Mouse (Mus musculus): ENCODE measurements at regions not wholly inside any gene's neighbourhood (a gene's known extent, or its start where the extent isn't known, plus 50 kb on each side); places are given as distances from the start of the nearest gene placed in this dataset.

DNA sequence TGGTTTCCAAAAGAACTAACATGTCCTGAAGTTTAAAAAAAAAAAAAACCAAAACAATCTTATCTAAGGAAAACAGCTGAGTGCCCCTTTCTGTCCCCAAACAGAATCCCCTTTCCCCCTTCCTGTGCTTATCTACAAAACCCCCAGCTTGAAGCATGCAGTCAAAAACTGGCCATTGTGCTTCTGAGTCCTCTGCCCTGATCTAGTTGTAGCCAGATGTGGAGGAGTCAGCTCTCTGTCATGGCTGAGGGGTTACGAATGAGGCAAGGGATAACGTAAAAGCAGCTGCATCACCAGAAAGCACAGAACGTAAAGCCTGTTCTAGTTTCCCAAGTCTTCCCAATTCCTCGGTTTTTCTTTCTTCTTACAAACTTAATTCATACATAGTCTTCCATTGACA, 164.3 kb upstream of the Tbc1d2b start:
- 70% methylated on average over 4 of the region's 4 CpGs for WGBS
- H3K4me1 ChIP-seq: no peaks in the 10 kb centered on the region
- no peak for ATAC-seq (ENCODE audit: low FRiP score)
- H3K36me3 ChIP-seq: no peaks in the 10 kb centered on the region
- no peak overlapping the region for H3K27ac ChIP-seq (replicated peaks)
- no peaks in the 10 kb centered on the region for H3K27me3 ChIP-seq (replicated peaks)
- no peaks in the 10 kb centered on the region for H3K9me3 ChIP-seq (replicated peaks)
- H3K9ac ChIP-seq (replicated peaks): no peak overlapping the region
- no peak overlapping the region for H3K4me2 ChIP-seq
- H3K4me3 ChIP-seq (replicated peaks): no peak overlapping the region

DNA sequence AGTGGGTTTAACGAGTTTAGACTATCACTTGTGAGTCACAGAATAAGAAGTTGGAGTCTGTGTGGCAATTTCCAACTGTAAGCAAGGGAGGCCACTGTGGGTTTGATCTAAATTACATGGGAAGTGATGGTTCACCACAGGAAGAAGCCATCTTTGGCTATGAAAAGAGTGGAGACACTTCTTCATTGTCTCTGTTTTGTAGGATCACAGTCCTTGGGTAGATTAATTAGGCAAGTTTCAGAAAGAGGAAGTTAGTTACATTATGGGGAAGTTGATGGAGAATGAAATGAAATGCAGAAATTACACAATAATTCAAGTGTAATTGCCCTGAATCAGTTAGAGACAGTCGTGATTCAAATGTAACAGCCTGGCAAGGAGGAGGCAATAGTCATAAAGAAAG, 160.3 kb upstream of the Tbc1d2b start:
- Histone ChIP-seq H3K27ac (replicated peaks) (no peak overlapping the region), H3K4me1 (no peaks in the 10 kb centered on the region), H3K4me3 (replicated peaks) (no peak overlapping the region), H3K36me3 (no peaks in the 10 kb centered on the region), H3K9me3 (replicated peaks) (no peaks in the 10 kb centered on the region), H3K27me3 (replicated peaks) (no peaks in the 10 kb centered on the region), H3K4me2 (no peak overlapping the region), H3K9ac (replicated peaks) (no peak overlapping the region)
- WGBS: 73% methylated on average over 2 of the region's 2 CpGs
- no peak for ATAC-seq (ENCODE audit: low FRiP score)

DNA sequence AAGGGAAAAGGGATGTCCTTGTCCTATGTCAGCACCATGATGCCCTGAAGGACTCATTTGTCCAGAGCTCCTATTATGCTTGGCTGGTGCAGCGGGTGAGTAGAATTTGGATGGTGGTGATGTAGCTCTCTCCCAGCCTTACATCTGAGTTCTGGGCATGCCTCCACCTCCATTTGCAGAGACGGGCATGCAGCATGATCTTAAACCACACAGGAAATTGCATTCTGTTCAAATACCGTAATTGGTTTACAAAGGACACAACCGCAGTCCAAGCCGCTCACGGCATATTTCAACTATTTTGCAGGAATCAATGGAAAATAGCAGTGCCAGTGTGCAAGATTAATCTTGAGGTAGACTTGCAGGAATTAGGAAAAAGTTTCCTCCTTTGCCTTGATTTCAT, 151.1 kb upstream of the Tbc1d2b start:
- H3K4me3 ChIP-seq (replicated peaks): no peak overlapping the region
- H3K9me3 ChIP-seq (replicated peaks): no peaks in the 10 kb centered on the region
- no peaks in the 10 kb centered on the region for H3K27me3 ChIP-seq (replicated peaks)
- no peaks in the 10 kb centered on the region for H3K36me3 ChIP-seq
- H3K9ac ChIP-seq (replicated peaks): no peak overlapping the region
- no peak overlapping the region for H3K27ac ChIP-seq (replicated peaks)
- 89% methylated on average over 6 of the region's 6 CpGs for WGBS
- no peak for ATAC-seq (ENCODE audit: low FRiP score)
- peaks cover 6% of the 10 kb centered on the region; the same call in 1 of the 2 replicates for H3K4me1 ChIP-seq
- H3K4me2 ChIP-seq: no peak overlapping the region

DNA sequence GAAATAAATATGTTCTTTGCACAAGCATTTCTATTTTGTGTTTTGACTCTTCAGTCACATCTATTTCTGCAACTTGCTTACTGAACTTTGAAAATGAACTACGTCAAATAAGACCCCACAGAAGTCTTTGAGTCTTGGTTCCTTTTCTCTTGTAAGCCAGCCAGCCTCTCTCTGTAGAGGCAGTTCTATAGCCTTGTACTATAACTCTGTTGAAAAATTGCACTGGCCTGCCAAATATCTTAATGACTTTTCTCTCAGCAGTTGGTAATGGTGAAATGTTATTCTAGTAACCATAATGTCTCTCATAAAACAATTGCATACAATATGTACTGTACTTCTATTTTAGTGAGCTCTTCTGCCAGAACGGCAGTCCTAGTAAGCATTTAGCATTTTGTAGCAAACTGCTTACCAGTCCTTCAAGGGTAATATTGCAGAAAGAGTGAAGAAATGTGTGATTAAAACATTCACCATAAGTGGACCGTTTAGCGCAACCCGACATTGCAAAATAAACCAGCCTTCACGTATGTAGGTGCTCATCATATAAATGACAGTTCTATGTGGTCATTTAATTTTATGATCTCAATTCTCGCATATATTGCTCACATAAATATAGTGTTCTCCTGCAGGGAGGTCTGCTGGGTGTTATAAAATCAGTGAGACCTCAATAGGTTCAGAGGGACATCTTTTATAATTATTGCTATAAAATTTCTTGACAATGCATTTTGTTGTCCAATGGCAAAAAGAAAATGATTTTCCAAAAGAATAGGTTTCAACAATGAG, 149.3 kb upstream of the Tbc1d2b start:
- Histone ChIP-seq H3K27ac (replicated peaks) (no peak overlapping the region), H3K9ac (replicated peaks) (no peak overlapping the region), H3K4me2 (no peak overlapping the region), H3K36me3 (no peaks in the 10 kb centered on the region), H3K9me3 (replicated peaks) (no peaks in the 10 kb centered on the region), H3K4me3 (replicated peaks) (no peak overlapping the region), H3K27me3 (replicated peaks) (no peaks in the 10 kb centered on the region), H3K4me1 (peaks cover 6% of the 10 kb centered on the region; the same call in 1 of the 2 replicates)
- peak; percentile 83 for ATAC-seq (ENCODE audit: low FRiP score)
- 36% methylated on average over 7 of the region's 7 CpGs for WGBS

DNA sequence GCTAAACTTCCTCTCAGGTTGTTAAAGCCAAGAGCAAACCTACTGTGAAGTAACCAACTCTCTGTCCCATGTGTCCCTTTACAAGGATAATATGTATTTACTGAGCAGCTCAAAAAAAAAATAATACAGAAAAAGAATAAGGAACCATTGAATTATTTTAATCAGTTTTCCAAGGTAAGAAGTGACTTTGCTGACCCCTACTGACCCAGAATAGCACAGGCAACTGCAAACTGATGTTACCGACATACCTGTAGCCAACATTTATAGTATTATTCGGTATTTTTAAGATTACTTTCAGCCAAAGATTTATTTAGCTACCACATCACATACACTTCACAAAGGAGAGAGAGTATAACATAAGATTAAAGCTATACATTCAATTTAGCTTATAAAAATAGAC, 138.2 kb upstream of the Tbc1d2b start:
- Histone ChIP-seq H3K27ac (replicated peaks) (no peak overlapping the region), H3K9ac (replicated peaks) (no peak overlapping the region), H3K36me3 (no peaks in the 10 kb centered on the region), H3K4me2 (no peak overlapping the region), H3K4me1 (0 out of 2 replicates have a peak, but pooled peaks cover 2% of the 10 kb centered on the region), H3K27me3 (replicated peaks) (no peaks in the 10 kb centered on the region), H3K9me3 (replicated peaks) (no peaks in the 10 kb centered on the region), H3K4me3 (replicated peaks) (no peak overlapping the region)
- no peak for ATAC-seq (ENCODE audit: low FRiP score)
- 76% methylated on average over 2 of the region's 2 CpGs for WGBS

DNA sequence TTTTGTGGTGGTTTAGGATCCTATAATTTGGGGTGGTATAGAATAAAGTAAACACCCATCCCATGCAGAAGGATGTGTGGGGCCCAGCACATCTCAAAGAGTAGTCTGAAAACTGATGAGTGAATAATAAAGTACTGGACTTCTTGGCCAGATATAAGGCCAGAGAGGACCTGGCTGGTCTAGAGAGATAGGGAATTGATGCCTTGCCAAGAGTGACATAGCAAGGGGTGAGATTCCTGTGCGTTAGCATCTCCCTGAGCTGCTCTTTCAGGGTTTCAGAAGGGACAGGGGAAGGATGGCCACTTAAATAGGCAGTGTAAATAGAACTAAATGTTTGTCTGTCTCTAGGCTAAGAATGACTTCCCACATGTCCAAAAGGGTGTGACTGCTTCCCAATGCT, 137.0 kb upstream of the Tbc1d2b start:
- H3K4me3 ChIP-seq (replicated peaks): no peak overlapping the region
- 76% methylated on average over 1 of the region's 1 CpGs for WGBS
- H3K27me3 ChIP-seq (replicated peaks): no peaks in the 10 kb centered on the region
- no peak overlapping the region for H3K27ac ChIP-seq (replicated peaks)
- H3K36me3 ChIP-seq: no peaks in the 10 kb centered on the region
- no peak overlapping the region for H3K9ac ChIP-seq (replicated peaks)
- no peak overlapping the region for H3K4me2 ChIP-seq
- ATAC-seq (ENCODE audit: low FRiP score): no peak
- no peaks in the 10 kb centered on the region for H3K4me1 ChIP-seq
- no peaks in the 10 kb centered on the region for H3K9me3 ChIP-seq (replicated peaks)

DNA sequence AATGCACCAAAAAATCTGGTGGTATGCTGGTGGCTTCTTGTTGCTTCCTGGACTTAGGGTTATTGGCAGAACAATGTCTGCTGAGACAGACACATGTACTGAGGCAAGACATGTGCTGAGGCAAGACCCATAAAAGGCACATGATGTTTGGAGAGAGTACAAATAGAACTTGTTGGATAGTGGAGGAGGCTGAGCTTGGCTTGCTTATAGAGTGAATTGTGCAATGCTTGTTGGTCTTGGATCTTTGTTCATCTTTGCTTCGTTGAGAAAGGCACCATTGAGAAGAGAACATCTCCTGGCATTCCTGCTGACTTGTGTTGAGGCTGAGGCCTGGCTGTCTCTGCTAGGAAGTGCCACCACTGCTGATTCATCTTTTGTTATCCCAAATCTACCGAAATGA, 117.8 kb upstream of the Tbc1d2b start:
- 80% methylated on average over 2 of the region's 2 CpGs for WGBS
- no peaks in the 10 kb centered on the region for H3K9me3 ChIP-seq (replicated peaks)
- H3K36me3 ChIP-seq: no peaks in the 10 kb centered on the region
- no peaks in the 10 kb centered on the region for H3K27me3 ChIP-seq (replicated peaks)
- H3K9ac ChIP-seq (replicated peaks): no peak overlapping the region
- no peaks in the 10 kb centered on the region for H3K4me1 ChIP-seq
- H3K4me3 ChIP-seq (replicated peaks): no peak overlapping the region
- H3K4me2 ChIP-seq: no peak overlapping the region
- H3K27ac ChIP-seq (replicated peaks): no peak overlapping the region
- ATAC-seq (ENCODE audit: low FRiP score): no peak

DNA sequence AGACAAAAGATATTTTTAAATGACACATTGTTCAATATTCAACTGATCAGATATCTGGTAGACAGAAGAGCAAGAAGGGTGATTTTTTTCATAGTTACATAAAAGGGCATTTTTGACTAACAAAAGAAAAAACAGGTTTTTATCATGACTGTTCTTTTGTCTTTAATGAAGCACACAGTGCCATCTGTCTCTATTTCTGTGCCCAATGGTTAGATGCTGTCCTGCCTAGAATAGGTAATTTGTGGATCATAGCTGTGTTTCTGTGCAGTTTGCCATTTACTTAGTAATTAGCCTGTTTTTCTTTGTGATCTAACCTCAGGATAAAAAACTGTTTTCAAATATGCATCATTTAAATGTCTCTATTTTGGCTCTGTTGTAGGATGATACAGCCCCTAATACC, 114.4 kb upstream of the Tbc1d2b start:
- Histone ChIP-seq H3K9me3 (replicated peaks) (no peaks in the 10 kb centered on the region), H3K9ac (replicated peaks) (no peak overlapping the region), H3K4me3 (replicated peaks) (no peak overlapping the region), H3K36me3 (no peaks in the 10 kb centered on the region), H3K27me3 (replicated peaks) (no peaks in the 10 kb centered on the region), H3K4me2 (no peak overlapping the region), H3K4me1 (no peaks in the 10 kb centered on the region), H3K27ac (replicated peaks) (no peak overlapping the region)
- ATAC-seq (ENCODE audit: low FRiP score): no peak

DNA sequence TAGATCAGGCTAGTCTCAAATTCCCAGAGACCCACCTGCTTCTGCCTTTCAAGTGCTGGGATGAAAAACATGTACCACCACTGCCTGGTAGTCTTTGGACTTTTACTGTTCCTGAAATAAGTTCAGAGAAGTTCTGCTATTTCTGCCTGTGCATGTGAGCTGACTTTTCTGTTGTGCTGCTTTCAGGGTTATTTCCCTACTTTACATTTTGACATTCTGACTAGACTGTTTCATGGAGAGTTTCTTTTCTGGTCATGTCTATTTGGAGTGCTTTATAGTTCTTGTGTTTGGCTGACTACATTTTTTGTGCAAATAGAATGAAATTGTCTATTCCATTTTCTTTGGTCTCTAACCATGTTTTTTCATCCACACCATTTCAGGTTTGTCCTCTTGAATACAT, 109.5 kb upstream of the Tbc1d2b start:
- ATAC-seq (ENCODE audit: low FRiP score): no peak
- H3K4me3 ChIP-seq (replicated peaks): no peak overlapping the region
- no peaks in the 10 kb centered on the region for H3K9me3 ChIP-seq (replicated peaks)
- H3K36me3 ChIP-seq: no peaks in the 10 kb centered on the region
- H3K4me1 ChIP-seq: no peaks in the 10 kb centered on the region
- H3K27ac ChIP-seq (replicated peaks): no peak overlapping the region
- H3K4me2 ChIP-seq: no peak overlapping the region
- H3K9ac ChIP-seq (replicated peaks): no peak overlapping the region
- no peaks in the 10 kb centered on the region for H3K27me3 ChIP-seq (replicated peaks)

DNA sequence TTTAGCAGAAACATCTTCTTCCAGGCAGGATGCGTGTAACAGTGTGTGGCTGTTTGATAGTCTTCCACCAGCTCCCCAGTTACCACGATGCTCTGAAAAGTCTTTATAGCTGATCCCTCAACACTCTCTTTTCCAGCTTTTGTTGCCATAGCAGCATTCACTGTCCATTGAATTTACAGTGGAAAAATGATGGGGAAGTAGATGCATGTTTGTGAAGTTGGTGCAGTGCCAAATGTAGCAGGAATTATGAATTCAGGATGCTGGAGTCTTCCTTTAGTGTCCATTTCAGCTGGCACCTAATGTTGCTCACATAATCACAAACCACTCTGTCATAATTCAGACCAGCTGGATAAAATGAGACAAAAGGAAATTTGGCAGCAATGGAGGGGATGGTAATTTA, 99.0 kb upstream of the Tbc1d2b start:
- Histone ChIP-seq H3K4me2 (no peak overlapping the region), H3K9me3 (replicated peaks) (no peaks in the 10 kb centered on the region), H3K4me1 (0 out of 2 replicates have a peak, but pooled peaks cover 3% of the 10 kb centered on the region), H3K36me3 (no peaks in the 10 kb centered on the region), H3K9ac (replicated peaks) (no peak overlapping the region), H3K27ac (replicated peaks) (no peak overlapping the region), H3K4me3 (replicated peaks) (no peak overlapping the region), H3K27me3 (replicated peaks) (no peaks in the 10 kb centered on the region)
- 31% methylated on average over 2 of the region's 2 CpGs for WGBS
- ATAC-seq (ENCODE audit: low FRiP score): peak; percentile 87

DNA sequence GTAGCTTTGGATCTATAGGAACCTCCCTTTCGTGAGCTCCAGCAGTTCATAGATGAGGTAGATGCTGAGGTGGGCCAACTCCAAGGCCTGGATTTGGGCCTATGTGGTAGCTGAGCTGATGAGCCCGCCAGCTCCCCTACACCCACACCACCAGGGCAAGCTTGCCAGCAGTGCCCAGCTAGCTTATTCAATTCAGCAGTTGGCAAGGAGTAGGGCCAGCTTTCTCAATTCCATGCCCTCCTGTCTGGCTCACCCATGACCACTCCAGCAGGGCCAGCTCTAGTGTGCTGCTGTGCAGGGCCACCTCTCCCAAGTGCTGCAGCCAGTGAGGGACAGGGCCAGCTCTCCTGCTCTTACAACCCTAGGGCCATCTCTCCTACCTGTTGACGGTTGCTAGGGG, 97.1 kb upstream of the Tbc1d2b start:
- no peaks in the 10 kb centered on the region for H3K36me3 ChIP-seq
- no peak overlapping the region for H3K27ac ChIP-seq (replicated peaks)
- H3K4me2 ChIP-seq: no peak overlapping the region
- H3K27me3 ChIP-seq (replicated peaks): no peaks in the 10 kb centered on the region
- H3K9me3 ChIP-seq (replicated peaks): no peaks in the 10 kb centered on the region
- 0 out of 2 replicates have a peak, but pooled peaks cover 3% of the 10 kb centered on the region for H3K4me1 ChIP-seq
- ATAC-seq (ENCODE audit: low FRiP score): peak; percentile 47; the same call in 1 of the 2 replicates
- 81% methylated on average over 3 of the region's 3 CpGs for WGBS
- H3K9ac ChIP-seq (replicated peaks): no peak overlapping the region
- no peak overlapping the region for H3K4me3 ChIP-seq (replicated peaks)

DNA sequence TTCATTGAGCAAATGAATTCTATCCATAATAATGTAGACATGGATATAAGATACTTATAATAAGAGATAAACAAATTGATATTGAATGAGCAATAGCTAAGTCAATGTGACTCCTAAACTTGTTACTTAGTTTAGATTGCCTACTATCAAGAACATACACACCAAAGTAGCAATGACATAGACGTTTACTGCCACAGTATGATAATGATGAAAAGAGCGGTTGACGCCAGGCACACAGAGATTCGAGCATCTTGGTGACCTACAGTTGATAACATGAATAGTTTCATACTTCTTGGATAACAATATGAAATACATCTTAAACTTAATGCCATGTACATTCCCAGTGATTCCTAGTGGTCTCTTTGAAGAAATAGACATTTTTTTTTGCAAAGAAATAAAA, 55.9 kb upstream of the Tbc1d2b start:
- Histone ChIP-seq H3K9me3 (replicated peaks) (no peaks in the 10 kb centered on the region), H3K4me3 (replicated peaks) (no peak overlapping the region), H3K27me3 (replicated peaks) (no peaks in the 10 kb centered on the region), H3K36me3 (no peaks in the 10 kb centered on the region), H3K4me2 (no peak overlapping the region), H3K4me1 (no peaks in the 10 kb centered on the region), H3K27ac (replicated peaks) (no peak overlapping the region), H3K9ac (replicated peaks) (no peak overlapping the region)
- no peak for ATAC-seq (ENCODE audit: low FRiP score)
- 91% methylated on average over 4 of the region's 4 CpGs for WGBS
